In genomic region chr10:8795336-8795735, GRCm38 (mm10) we compare ENCODE assay signal across 8 mouse cellular contexts.
DNase-seq lines count a peak whose midpoint lies in the region; ATAC-seq and TF ChIP-seq lines count a peak whose summit lies in the region.

No protein-coding gene starts in this region.

- H3K4me3 ChIP-seq in ES-E14 (ENCODE audit: insufficient read depth in 1 of 2, low read depth in 1 of 2, low read length in 2 of 2, poor library complexity in 1 of 2, severe bottlenecking in 1 of 2) = no peak overlapping the region
- H3K4me3 ChIP-seq in embryonic facial prominence, embryonic 11.5 days (ENCODE audit: low read depth, low read length) = no peak overlapping the region
- no peak overlapping the region for H3K4me3 ChIP-seq in hindbrain, embryonic 14.5 days (replicated peaks; ENCODE audit: low read length)

- no peak for ATAC-seq in embryonic facial prominence, embryonic 11.5 days (replicated peaks; ENCODE audit: insufficient number of reproducible peaks, low FRiP score, low TSS enrichment, low read depth)
- ATAC-seq in hindbrain, embryonic 14.5 days (ENCODE audit: low FRiP score) = no peak
- ATAC-seq in megakaryocyte-erythroid progenitor cell, adult 5-6 weeks (replicated peaks; ENCODE audit: low FRiP score, low TSS enrichment, poor library complexity, severe bottlenecking) = peak; percentile 86
- no peak for ATAC-seq in erythroblast, adult 5-6 weeks (replicated peaks; ENCODE audit: low FRiP score, poor library complexity, severe bottlenecking)

- H3K36me3 ChIP-seq in ES-E14 (ENCODE audit: control insufficient read depth, insufficient read depth, low read length, poor library complexity, severe bottlenecking) = no peaks in the 10 kb centered on the region; the same call in 1 of the 2 replicates
- H3K36me3 ChIP-seq in embryonic facial prominence, embryonic 11.5 days (replicated peaks; ENCODE audit: control insufficient read depth, insufficient read depth, low read depth, low read length) = no peaks in the 10 kb centered on the region
- no peaks in the 10 kb centered on the region for H3K36me3 ChIP-seq in hindbrain, embryonic 14.5 days (replicated peaks; ENCODE audit: control insufficient read depth, insufficient read depth)

- no peak overlapping the region for H3K27ac ChIP-seq in ES-E14 (ENCODE audit: insufficient read depth, low read depth, low read length, poor library complexity, severe bottlenecking)
- H3K27ac ChIP-seq in embryonic facial prominence, embryonic 11.5 days (replicated peaks; ENCODE audit: low read depth, low read length) = no peak overlapping the region
- H3K27ac ChIP-seq in hindbrain, embryonic 14.5 days = no peak overlapping the region

- no peaks in the 10 kb centered on the region for H3K27me3 ChIP-seq in embryonic facial prominence, embryonic 11.5 days (ENCODE audit: control insufficient read depth, insufficient read depth, low read length)
- no peaks in the 10 kb centered on the region for H3K27me3 ChIP-seq in hindbrain, embryonic 14.5 days (ENCODE audit: control insufficient read depth, insufficient read depth, low read length)

- no peak overlapping the region for H3K9ac ChIP-seq in ES-E14 (ENCODE audit: insufficient read depth, low read depth, low read length, poor library complexity, severe bottlenecking)
- H3K9ac ChIP-seq in embryonic facial prominence, embryonic 11.5 days (replicated peaks; ENCODE audit: low read length) = no peak overlapping the region
- H3K9ac ChIP-seq in hindbrain, embryonic 14.5 days = no peak overlapping the region

- H3K4me2 ChIP-seq in embryonic facial prominence, embryonic 11.5 days (ENCODE audit: low read depth, low read length) = no peak overlapping the region
- H3K4me2 ChIP-seq in hindbrain, embryonic 14.5 days (replicated peaks) = no peak overlapping the region

- in situ Hi-C loops in ES-E14 (cut with MboI; ENCODE audit: low sequenced_read_pairs in 2 of 2, unreplicated experiment in 2 of 2) = no loop called here

- H3K4me1 ChIP-seq in ES-E14 (ENCODE audit: control insufficient read depth in 2 of 2, insufficient read depth in 2 of 2, low read length in 2 of 2, poor library complexity in 1 of 2) = no peaks in the 10 kb centered on the region
- H3K4me1 ChIP-seq in embryonic facial prominence, embryonic 11.5 days (ENCODE audit: control insufficient read depth, insufficient read depth, low read length) = no peaks in the 10 kb centered on the region
- no peaks in the 10 kb centered on the region for H3K4me1 ChIP-seq in hindbrain, embryonic 14.5 days (replicated peaks; ENCODE audit: control insufficient read depth, insufficient read depth, low read length)

- DNase-seq in ES-E14 (ENCODE audit: low read depth, low spot score) = peak; percentile 65
- DNase-seq in adrenal gland, postnatal 25 days = peak; percentile 81
- DNase-seq in embryonic facial prominence, embryonic 11.5 days (ENCODE audit: low spot score) = peak; percentile 78
- DNase-seq in hindbrain, embryonic 14.5 days (ENCODE audit: low spot score) = peak; percentile 76
- peak; percentile 77 to 89 for DNase-seq in left cerebral cortex, adult 18-20 months (ENCODE audit: low spot score in 2 of 2)
- DNase-seq in right cerebral cortex, postnatal 14 days = peak; percentile 76

- WGBS in embryonic facial prominence, embryonic 11.5 days = 40% methylated on average over 7 of the region's 7 CpGs
- WGBS in hindbrain, embryonic 14.5 days = 39% methylated on average over 7 of the region's 7 CpGs

- H3K9me3 ChIP-seq in ES-E14 (ENCODE audit: control insufficient read depth, insufficient read depth, low read depth, low read length) = no peaks in the 10 kb centered on the region
- no peaks in the 10 kb centered on the region; the same call in 1 of the 2 replicates for H3K9me3 ChIP-seq in embryonic facial prominence, embryonic 11.5 days (replicated peaks; ENCODE audit: control insufficient read depth, low read length)
- H3K9me3 ChIP-seq in hindbrain, embryonic 14.5 days (ENCODE audit: control insufficient read depth, low read length) = no peaks in the 10 kb centered on the region

TF ChIP-seq in ES-E14, 5 proteins besides CTCF, POLR2A, EP300 and RAD21:
- TF ChIP-seq ZNF384 (IDR thresholded peaks at IDR 0.05; ENCODE audit: low read depth, low read length) = no peak
- no peak for TF ChIP-seq MAFK (IDR thresholded peaks at IDR 0.05; ENCODE audit: insufficient read depth, low read depth, low read length)
- TF ChIP-seq CHD2 (IDR thresholded peaks at IDR 0.05; ENCODE audit: low read depth, low read length) = no peak
- TF ChIP-seq HCFC1 (IDR thresholded peaks at IDR 0.05; ENCODE audit: borderline replicate concordance, insufficient read depth, low read length) = no peak
- TF ChIP-seq ZC3H11A (IDR thresholded peaks at IDR 0.05; ENCODE audit: borderline replicate concordance, low read depth, low read length) = no peak
